In genomic region chr19:37018931-37019330, GRCm38 (mm10) we compare ENCODE assay signal across 8 mouse cellular contexts.
DNase-seq lines count a peak whose midpoint lies in the region; ATAC-seq lines count a peak whose summit lies in the region.

No protein-coding gene starts in this region.

- DNase-seq in heart, postnatal 36 days, result no peak
- DNase-seq in R1 (ENCODE audit: low read depth, low spot score), result peak; percentile 57
- no peak for DNase-seq in hindbrain, embryonic 14.5 days (ENCODE audit: low spot score)
- peak; percentile 85 for DNase-seq in midbrain, embryonic 11.5 days (ENCODE audit: low spot score, missing footprints)
- DNase-seq in left cerebral cortex, adult 9 months (ENCODE audit: low spot score in 2 of 2), result no peak
- DNase-seq in cerebellum, adult 9-11 months, result no peak
- DNase-seq in spleen, adult 18-20 months, result no peak

- H3K27ac ChIP-seq in heart, embryonic 14.5 days (replicated peaks in 1 of 2; ENCODE audit: control insufficient read depth in 1 of 2, insufficient read depth in 1 of 2, low read depth in 2 of 2, low read length in 2 of 2), result no peak overlapping the region
- H3K27ac ChIP-seq in hindbrain, embryonic 14.5 days, result no peak overlapping the region
- H3K27ac ChIP-seq in midbrain, embryonic 11.5 days (ENCODE audit: low read depth, low read length), result no peak overlapping the region

- peak overlapping the region; percentile 68 for H3K9ac ChIP-seq in heart, embryonic 14.5 days (ENCODE audit: low read length)
- H3K9ac ChIP-seq in hindbrain, embryonic 14.5 days, result peak overlapping the region; percentile 39; the same call in 1 of the 2 replicates
- H3K9ac ChIP-seq in midbrain, embryonic 11.5 days (ENCODE audit: low read length), result peak overlapping the region; percentile 13; the same call in 1 of the 2 replicates

- no peaks in the 10 kb centered on the region for H3K27me3 ChIP-seq in heart, embryonic 14.5 days (ENCODE audit: control insufficient read depth, insufficient read depth, low read length)
- no peaks in the 10 kb centered on the region for H3K27me3 ChIP-seq in hindbrain, embryonic 14.5 days (ENCODE audit: control insufficient read depth, insufficient read depth, low read length)
- no peaks in the 10 kb centered on the region for H3K27me3 ChIP-seq in midbrain, embryonic 11.5 days (ENCODE audit: control insufficient read depth, insufficient read depth, low read length)

- WGBS in heart, embryonic 14.5 days, result 61% methylated on average over 5 of the region's 5 CpGs
- WGBS in hindbrain, embryonic 14.5 days, result 62% methylated on average over 5 of the region's 5 CpGs
- WGBS in midbrain, embryonic 11.5 days, result 58% methylated on average over 5 of the region's 5 CpGs

- intact Hi-C loops in heart, postnatal 36 days (cut with DNase I), result no loop called here

- peak overlapping the region; percentile 69 for H3K4me2 ChIP-seq in heart, embryonic 14.5 days (ENCODE audit: low read length)
- H3K4me2 ChIP-seq in hindbrain, embryonic 14.5 days (replicated peaks), result peak overlapping the region; percentile 44
- peak overlapping the region; percentile 41 for H3K4me2 ChIP-seq in midbrain, embryonic 11.5 days

- peaks cover 2 to 3% of the 10 kb centered on the region in 2 experiments; a peak in 3 of 4 replicates for H3K4me1 ChIP-seq in heart, embryonic 14.5 days (ENCODE audit: control insufficient read depth in 2 of 2, insufficient read depth in 2 of 2, low read length in 2 of 2)
- H3K4me1 ChIP-seq in hindbrain, embryonic 14.5 days (replicated peaks; ENCODE audit: control insufficient read depth, insufficient read depth, low read length), result peaks cover 9% of the 10 kb centered on the region; the same call in 1 of the 2 replicates
- H3K4me1 ChIP-seq in midbrain, embryonic 11.5 days (ENCODE audit: control insufficient read depth, insufficient read depth, low read length), result peaks cover 4% of the 10 kb centered on the region; the same call in 1 of the 2 replicates

- ATAC-seq in heart, embryonic 14.5 days (ENCODE audit: insufficient number of reproducible peaks, insufficient read depth, low FRiP score, low read depth), result no peak
- ATAC-seq in hindbrain, embryonic 14.5 days (ENCODE audit: low FRiP score), result no peak
- no peak for ATAC-seq in midbrain, embryonic 11.5 days (ENCODE audit: low FRiP score)

- H3K9me3 ChIP-seq in heart, embryonic 14.5 days (ENCODE audit: control insufficient read depth, low read length), result peaks cover 11% of the 10 kb centered on the region
- H3K9me3 ChIP-seq in hindbrain, embryonic 14.5 days (ENCODE audit: control insufficient read depth, low read length), result peaks cover 8% of the 10 kb centered on the region
- no peaks in the 10 kb centered on the region; the same call in 1 of the 2 replicates for H3K9me3 ChIP-seq in midbrain, embryonic 11.5 days (ENCODE audit: control insufficient read depth, low read length)

- H3K4me3 ChIP-seq in heart, embryonic 14.5 days (ENCODE audit: control insufficient read depth in 1 of 2, insufficient read depth in 1 of 2, low read depth in 1 of 2, low read length in 2 of 2), result peak overlapping the region; percentile 44 to 48; a peak in 3 of 4 replicates
- peak overlapping the region; percentile 20 for H3K4me3 ChIP-seq in hindbrain, embryonic 14.5 days (replicated peaks; ENCODE audit: low read length)
- peak overlapping the region; percentile 21 for H3K4me3 ChIP-seq in midbrain, embryonic 11.5 days (ENCODE audit: low read depth, low read length)

- H3K36me3 ChIP-seq in heart, embryonic 14.5 days (ENCODE audit: control insufficient read depth, insufficient read depth, low read length), result peaks cover 5% of the 10 kb centered on the region
- no peaks in the 10 kb centered on the region for H3K36me3 ChIP-seq in hindbrain, embryonic 14.5 days (replicated peaks; ENCODE audit: control insufficient read depth, insufficient read depth)
- no peaks in the 10 kb centered on the region for H3K36me3 ChIP-seq in midbrain, embryonic 11.5 days (ENCODE audit: control insufficient read depth, insufficient read depth, low read length)

Comparison
In these comparisons a context has a peak if more than half of its experiments do, and no peak if none do; other contexts are left out.
1. H3K9ac ChIP-seq: peak in every context shown above with its lines; median percentile 68 in heart, embryonic 14.5 days; 39 in hindbrain, embryonic 14.5 days; 13 in midbrain, embryonic 11.5 days.
2. DNase-seq: peak in R1 (single experiment) and midbrain, embryonic 11.5 days (single experiment); none in heart, postnatal 36 days (0 of 2), hindbrain, embryonic 14.5 days (single experiment), left cerebral cortex, adult 9 months (0 of 2), cerebellum, adult 9-11 months (single experiment) and spleen, adult 18-20 months (0 of 2).
3. Peak in every context shown above with its lines, with median percentiles within 50 percentile points of each other: H3K4me2 ChIP-seq and H3K4me3 ChIP-seq.